Mouse (Mus musculus): Measurements from ENCODE around the gene Cdhr5.

Gene Cdhr5

DNA sequence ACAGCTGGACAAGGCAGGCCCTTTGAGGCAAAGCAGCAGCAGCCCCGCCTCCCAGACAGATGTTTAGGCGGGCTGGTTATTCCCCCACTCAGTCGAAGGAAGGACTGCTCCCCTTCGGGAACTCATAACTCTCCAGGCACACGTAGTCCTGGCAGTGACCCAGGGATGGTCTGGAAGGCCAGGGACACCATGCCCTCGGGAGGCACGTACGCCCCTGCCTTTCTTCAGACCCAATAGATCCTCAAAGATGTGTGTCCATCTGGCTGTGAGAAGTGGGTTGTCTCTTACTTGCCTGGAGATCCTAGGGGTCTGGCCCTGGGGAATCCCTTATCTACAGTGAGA lies 54.5 kb downstream of the Cdhr5 start:
- no peak for DNase-seq

GRCm38 (mm10) chr7:141221249-141222125 lies 55.1 kb downstream of the Cdhr5 start:
- DNase-seq = peak; percentile 83 to 88

DNA sequence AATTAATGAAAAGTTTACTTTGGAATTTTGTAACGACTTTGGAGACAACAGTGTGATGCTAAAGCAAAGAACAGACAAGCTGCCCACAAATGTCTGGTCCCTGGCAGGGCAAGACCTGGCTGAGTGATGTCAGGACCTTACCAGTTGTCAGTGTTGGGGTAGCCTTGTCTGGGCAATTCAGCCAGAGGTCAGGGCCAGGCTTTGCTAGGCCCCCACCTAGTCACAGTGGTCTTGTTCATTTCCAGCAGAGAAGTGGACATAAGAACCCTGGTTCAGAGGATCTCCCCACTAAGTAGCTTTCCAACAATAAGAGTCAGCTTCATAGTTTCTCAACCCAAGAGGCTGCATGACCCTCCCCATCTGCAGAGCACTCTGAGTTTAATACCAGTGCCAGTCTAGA lies 56.2 kb downstream of the Cdhr5 start:
- DNase-seq = no peak

- DNase-seq = no peak
Measured at GRCm38 (mm10) chr7:141219558-141220099, 57.0 kb downstream of the Cdhr5 start.
